Mouse (Mus musculus) spleen, postnatal 4 days (tissue): ENCODE measurements around the gene Foxk1.

Experiments
- DNase-seq, 2 experiments: peaks; one replicate each; pipeline ENCODE4 v3.0.0; 2022; ENCODE audit warnings: low spot score in 2 of 2

Foxk1 gene

GRCm38 (mm10) chr5:142387716-142388115 lies 13.6 kb upstream of the Foxk1 start:
- DNase-seq: peak; percentile 47 to 78

GRCm38 (mm10) chr5:142391691-142392090 lies 9.6 kb upstream of the Foxk1 start:
- DNase-seq: no peak

GRCm38 (mm10) chr5:142394602-142395252 lies 6.6 kb upstream of the Foxk1 start:
- no peak for DNase-seq

- no peak for DNase-seq
Measured at GRCm38 (mm10) chr5:142395909-142396308, 5.4 kb upstream of the Foxk1 start.

GRCm38 (mm10) chr5:142400181-142400883 lies 965 bp upstream of the Foxk1 start:
- DNase-seq: no peak

- DNase-seq: peak; percentile 46 to 82
Measured at GRCm38 (mm10) chr5:142401641-142402625, 636 bp downstream of the Foxk1 start.

GRCm38 (mm10) chr5:142403694-142404093 lies 2.4 kb downstream of the Foxk1 start:
- no peak for DNase-seq

GRCm38 (mm10) chr5:142404307-142404706 lies 3.0 kb downstream of the Foxk1 start:
- DNase-seq: no peak

GRCm38 (mm10) chr5:142405426-142405825 lies 4.1 kb downstream of the Foxk1 start:
- no peak for DNase-seq

GRCm38 (mm10) chr5:142406401-142406800 lies 5.1 kb downstream of the Foxk1 start:
- no peak for DNase-seq

GRCm38 (mm10) chr5:142406937-142407336 lies 5.6 kb downstream of the Foxk1 start:
- no peak for DNase-seq

- no peak for DNase-seq
Measured at GRCm38 (mm10) chr5:142407381-142407780, 6.1 kb downstream of the Foxk1 start.

- no peak for DNase-seq
Measured at GRCm38 (mm10) chr5:142409169-142409568, 7.9 kb downstream of the Foxk1 start.

GRCm38 (mm10) chr5:142410348-142410747 lies 9.1 kb downstream of the Foxk1 start:
- no peak for DNase-seq

GRCm38 (mm10) chr5:142412678-142413385 lies 11.5 kb downstream of the Foxk1 start:
- DNase-seq: no peak

GRCm38 (mm10) chr5:142413723-142414445 lies 12.6 kb downstream of the Foxk1 start:
- no peak for DNase-seq

GRCm38 (mm10) chr5:142415401-142415800 lies 14.1 kb downstream of the Foxk1 start:
- no peak for DNase-seq

- peak in 1 of 2 experiments; percentile 31 for DNase-seq
Measured at GRCm38 (mm10) chr5:142416070-142416775, 14.9 kb downstream of the Foxk1 start.

GRCm38 (mm10) chr5:142417104-142417503 lies 15.8 kb downstream of the Foxk1 start:
- no peak for DNase-seq

GRCm38 (mm10) chr5:142417876-142418275 lies 16.6 kb downstream of the Foxk1 start:
- DNase-seq: no peak
